Mouse (Mus musculus): Measurements from ENCODE around the gene Chmp6.
A peak's percentile ranks its signal among the peaks of the same experiment; 100 is the strongest.

The Chmp6 gene

GRCm38 (mm10) chr11:119913291-119913934 is at the start of gene Chmp6:
Gene Chmp6, plus strand, starts transcription at chr11:119913441.
- peak; percentile 87 for DNase-seq

DNA sequence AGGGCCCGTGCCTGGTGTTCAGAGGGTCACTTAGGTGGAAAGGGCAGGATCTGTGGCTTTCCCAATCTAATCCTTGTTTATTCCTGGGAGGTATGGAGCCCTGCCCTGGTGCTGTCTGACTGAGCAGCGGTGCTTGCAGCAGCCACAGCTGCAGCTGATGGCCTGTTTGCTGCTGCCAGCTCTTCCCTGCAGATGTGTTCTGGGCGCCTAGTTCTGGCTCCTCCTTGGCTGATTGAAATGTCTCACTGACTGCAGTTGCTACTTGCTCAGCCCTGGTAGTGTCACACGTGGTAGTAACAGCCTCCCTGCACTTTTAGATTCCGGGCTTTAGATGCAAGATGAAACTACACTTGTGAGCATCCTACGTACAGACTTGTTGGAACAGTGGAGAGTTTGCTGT is 46.4 kb upstream of the Chmp6 start:
- DNase-seq = no peak

GRCm38 (mm10) chr11:119868138-119868537 is 45.1 kb upstream of the Chmp6 start:
- DNase-seq = no peak

DNA sequence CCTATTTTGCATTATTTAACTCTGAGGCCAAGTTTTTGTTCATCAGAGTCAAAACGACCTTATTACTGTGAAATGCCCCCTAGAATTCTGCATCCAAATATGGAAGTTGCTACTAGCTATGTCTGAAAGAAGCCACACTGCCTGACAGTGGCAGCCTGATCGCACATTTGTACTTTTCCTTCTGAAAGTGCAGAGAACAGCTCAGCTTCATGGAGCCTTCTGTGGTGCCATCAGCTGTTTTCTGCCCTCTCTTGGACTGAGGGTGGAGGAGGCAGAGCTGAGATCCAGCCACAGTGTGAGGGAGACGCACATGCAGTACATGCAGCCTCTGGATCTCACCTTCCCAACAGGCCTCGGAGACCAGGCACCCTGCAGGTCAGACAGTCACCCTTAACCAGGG is 44.7 kb upstream of the Chmp6 start:
- DNase-seq = no peak

GRCm38 (mm10) chr11:119871141-119871540 is 42.1 kb upstream of the Chmp6 start:
- DNase-seq = no peak

GRCm38 (mm10) chr11:119873643-119874042 is 39.6 kb upstream of the Chmp6 start:
- DNase-seq = no peak

- DNase-seq = no peak
Observed at GRCm38 (mm10) chr11:119874841-119875240, 38.4 kb upstream of the Chmp6 start.

GRCm38 (mm10) chr11:119875685-119876084 is 37.6 kb upstream of the Chmp6 start:
- DNase-seq = no peak

GRCm38 (mm10) chr11:119877124-119877523 is 36.1 kb upstream of the Chmp6 start:
- DNase-seq = no peak

- DNase-seq = no peak
Observed at GRCm38 (mm10) chr11:119879573-119879972, 33.7 kb upstream of the Chmp6 start.

DNA sequence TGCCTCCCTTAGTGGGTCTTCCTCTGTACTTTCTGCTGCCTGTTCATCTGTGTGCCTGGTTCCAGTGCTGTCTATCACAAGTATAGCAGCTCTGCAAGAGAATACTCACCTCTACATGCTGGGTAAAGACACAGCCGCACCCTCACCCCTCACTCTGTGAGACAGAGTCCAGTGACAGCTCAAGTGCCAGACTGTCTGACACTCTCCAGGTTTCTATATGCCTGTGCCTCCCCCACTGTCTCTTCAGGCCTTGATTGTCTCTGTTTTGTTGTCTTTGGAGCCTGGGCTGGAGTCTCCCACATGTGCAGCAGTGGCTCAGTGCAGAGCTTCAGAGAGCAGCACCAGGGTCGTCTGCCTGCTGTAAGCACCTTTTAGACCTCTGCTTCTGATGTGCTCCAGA is 29.6 kb upstream of the Chmp6 start:
- no peak for DNase-seq

- no peak for DNase-seq
Observed at GRCm38 (mm10) chr11:119889966-119890365, 23.3 kb upstream of the Chmp6 start.

GRCm38 (mm10) chr11:119891601-119892215 is 21.5 kb upstream of the Chmp6 start:
- no peak for DNase-seq

- DNase-seq = no peak
Observed at GRCm38 (mm10) chr11:119893667-119894236, 19.5 kb upstream of the Chmp6 start.

GRCm38 (mm10) chr11:119894634-119895033 is 18.6 kb upstream of the Chmp6 start:
- no peak for DNase-seq

- DNase-seq = no peak
Observed at GRCm38 (mm10) chr11:119897041-119897440, 16.2 kb upstream of the Chmp6 start.

DNA sequence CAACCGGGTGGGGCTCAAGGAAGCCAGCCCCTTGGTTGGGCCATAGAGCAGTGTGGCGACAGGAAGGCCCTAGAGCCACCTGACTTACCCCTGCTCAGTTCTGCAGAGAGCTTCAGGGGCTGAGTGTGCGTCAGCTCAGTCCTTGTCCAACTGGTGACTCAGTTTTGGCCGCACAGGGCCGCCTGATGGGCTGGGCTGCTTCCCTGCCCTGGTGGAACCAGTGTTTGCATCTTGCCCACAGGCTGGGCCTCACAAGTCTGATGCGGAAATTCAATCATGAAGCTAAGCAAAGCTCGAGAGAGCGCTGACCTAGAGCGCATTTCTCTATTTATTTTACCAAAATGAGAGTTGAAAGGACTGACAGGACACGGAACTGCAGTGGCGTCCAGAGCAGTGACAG is 14.3 kb upstream of the Chmp6 start:
- DNase-seq = no peak

- no peak for DNase-seq
Observed at GRCm38 (mm10) chr11:119901174-119901573, 12.1 kb upstream of the Chmp6 start.

DNA sequence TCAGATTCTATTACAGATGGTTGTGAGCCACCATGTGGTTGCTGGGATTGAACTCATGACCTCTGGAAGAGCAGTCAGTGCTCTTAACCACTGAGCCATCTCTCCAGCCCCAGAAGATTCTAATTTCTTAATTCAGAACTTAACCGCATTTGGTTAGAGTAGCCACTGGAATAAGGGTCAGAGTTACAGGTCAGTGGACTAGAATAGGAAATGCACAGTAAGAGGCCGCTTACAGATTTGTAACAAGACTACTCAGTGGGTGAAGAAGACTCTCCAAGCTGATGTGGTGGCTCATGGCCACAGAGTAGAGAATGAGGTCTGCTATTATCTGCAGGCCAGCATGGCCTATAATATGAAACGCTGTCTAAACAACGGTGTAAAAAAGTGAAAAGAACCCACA is 10.3 kb upstream of the Chmp6 start:
- DNase-seq = no peak

DNA sequence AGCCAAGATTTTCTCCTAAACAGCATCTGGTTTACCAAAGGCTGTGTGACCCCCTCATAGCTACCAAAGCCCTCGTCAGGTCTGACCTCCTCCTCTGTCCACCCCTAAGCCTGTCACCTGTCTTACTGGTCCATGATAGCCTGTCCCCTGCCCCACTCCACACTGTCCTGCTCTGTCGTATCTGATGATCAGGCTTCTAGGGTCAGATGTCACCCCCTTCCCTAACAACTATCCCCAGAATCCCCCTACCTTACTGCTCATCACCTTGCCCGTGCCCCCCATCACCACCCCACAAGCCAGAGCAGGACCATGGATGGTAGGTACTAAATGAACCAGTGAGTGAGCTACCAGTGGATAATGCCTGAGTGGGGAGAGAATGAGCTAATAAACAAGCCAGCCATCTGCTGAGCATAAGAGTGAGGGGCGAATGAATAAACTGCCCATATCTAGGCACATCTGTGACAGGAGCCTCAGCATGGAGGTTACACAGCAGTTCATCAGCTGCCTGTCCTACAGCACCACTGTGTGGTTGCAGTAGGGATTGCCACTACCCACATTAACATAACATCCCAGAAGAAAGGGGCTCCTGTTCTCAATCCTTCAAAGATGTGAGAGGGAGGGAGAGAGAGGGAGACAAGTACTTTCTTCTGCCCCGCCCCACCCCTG is 8.5 kb upstream of the Chmp6 start:
- DNase-seq = peak; percentile 75

DNA sequence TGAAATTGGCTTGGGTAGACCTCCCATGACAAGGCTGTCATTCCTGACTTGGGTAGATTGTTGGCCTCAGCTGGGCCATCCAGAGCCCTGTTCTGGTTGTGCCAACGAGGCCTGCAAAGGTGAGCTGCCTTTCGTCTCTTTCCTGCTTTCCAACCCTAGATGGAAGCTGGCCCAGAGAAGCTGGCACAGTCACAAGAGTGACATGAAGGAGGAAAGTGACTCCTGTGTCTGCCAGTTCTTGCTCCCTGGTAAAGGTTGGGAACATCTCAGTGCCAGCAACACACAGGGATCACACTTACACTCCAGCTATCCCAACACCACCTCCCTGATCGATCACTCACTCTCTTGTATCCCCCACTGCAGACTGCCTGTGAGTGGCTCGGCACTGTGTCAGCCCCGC is 7.4 kb upstream of the Chmp6 start:
- DNase-seq = no peak

- DNase-seq = no peak
Observed at GRCm38 (mm10) chr11:119907006-119907650, 6.1 kb upstream of the Chmp6 start.

GRCm38 (mm10) chr11:119907711-119908110 is 5.5 kb upstream of the Chmp6 start:
- DNase-seq = no peak

DNA sequence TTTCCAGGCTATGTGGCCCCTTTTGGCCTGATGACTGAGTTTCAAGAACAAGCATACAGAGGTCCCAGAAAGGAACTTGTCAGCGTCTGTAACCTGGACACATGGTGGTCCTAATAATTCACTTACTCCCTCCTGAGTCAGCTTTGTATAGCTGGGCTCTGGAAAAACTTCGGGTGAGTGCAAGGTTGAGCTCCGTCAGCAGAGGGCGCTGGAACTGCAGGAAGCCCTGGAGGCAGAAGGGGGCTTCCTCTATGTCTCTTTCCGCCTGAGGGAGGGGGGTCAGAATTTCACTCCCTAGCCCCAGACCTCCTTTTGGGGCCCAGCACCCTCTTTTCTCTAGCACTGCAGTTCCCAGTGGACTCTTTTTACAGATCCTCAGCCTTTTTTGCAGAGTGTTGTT is 3.8 kb upstream of the Chmp6 start:
- peak; percentile 87 for DNase-seq
